ENCODE assay signal across 15 mouse cellular contexts in the genomic region with DNA sequence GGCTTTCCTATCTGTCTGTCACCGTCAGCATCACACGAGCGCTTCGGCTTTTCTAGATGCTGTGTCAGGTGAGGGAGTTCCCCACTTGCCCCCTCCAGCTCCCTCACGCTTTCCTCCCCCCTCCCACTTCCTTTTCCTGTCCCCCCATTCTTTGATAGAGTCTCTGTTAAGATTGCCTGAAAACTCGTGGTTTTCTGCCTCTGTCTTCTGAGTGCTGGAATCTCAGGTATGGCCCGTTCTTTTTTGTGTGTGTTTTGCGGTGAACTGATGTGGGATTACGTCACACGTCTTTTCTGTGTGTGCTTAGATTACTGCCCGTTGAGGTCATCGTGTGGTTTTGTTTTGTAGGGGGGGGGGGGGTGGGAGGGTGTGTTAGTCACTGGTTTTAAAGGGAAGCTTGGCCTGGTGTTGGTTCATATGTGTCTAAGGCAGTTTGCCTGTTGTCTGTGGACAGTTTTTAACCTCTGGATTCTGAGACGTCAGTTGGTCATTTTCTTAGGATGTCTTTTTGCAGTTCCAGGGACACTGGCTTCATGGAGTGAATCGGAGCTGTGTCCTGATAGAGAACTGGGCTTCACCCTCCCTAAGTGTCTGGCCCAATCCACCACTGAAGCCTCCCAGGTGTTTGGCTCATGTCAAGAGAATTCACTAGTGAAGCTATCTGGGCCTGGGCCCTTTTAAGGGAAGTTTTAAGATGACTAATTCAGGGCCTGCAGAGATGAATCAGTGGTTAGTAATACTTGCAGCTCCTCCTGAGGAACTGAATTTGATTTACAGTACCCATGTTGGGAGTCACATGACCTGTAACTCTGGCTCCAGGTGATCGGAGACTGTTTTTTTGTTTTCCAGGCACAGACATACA. TPM values are rescaled to one million over a fixed set of nuclear protein-coding genes. Genes with fewer than 3 reads are reported as not detected.
DNase-seq lines count a peak whose midpoint lies in the region; ATAC-seq and TF ChIP-seq lines count a peak whose summit lies in the region.
"Had no signal": no experiment of that assay in that cellular context is flagged by ENCODE, and none has a peak within 500 bp of the region (broad histone marks: within the 10 kb centered on the region; RNA-seq: fewer than 3 reads in every experiment).

No protein-coding gene starts in this region.

- peak; percentile 69 for ATAC-seq in common myeloid progenitor, adult 5-6 weeks (replicated peaks; ENCODE audit: low read depth, poor library complexity, severe bottlenecking)
- ATAC-seq in intestine, postnatal 0 days, result no peak

- no peaks in the 10 kb centered on the region for H3K4me1 ChIP-seq in intestine, postnatal 0 days (replicated peaks; ENCODE audit: control insufficient read depth, insufficient read depth, low read length)
- H3K4me1 ChIP-seq: limb, embryonic 10.5 days; neural tube, embryonic 12.5 days had no signal

- TF ChIP-seq CTCF in intestine, postnatal 0 days (IDR thresholded peaks at IDR 0.05; ENCODE audit: low read depth), result no peak

- no peaks in the 10 kb centered on the region for H3K9me3 ChIP-seq in intestine, postnatal 0 days (ENCODE audit: control insufficient read depth)
- H3K9me3 ChIP-seq: embryonic facial prominence, embryonic 15.5 days; limb, embryonic 10.5 days; neural tube, embryonic 12.5 days had no signal

- 69% methylated on average over 15 of the region's 15 CpGs for WGBS in intestine, postnatal 0 days

- no peaks in the 10 kb centered on the region for H3K27me3 ChIP-seq in intestine, postnatal 0 days (replicated peaks; ENCODE audit: control insufficient read depth, insufficient read depth, low read length)
- H3K27me3 ChIP-seq: embryonic facial prominence, embryonic 15.5 days; neural tube, embryonic 12.5 days had no signal

- H3K27ac ChIP-seq in intestine, postnatal 0 days (ENCODE audit: low read depth, low read length), result no peak overlapping the region
- H3K27ac ChIP-seq: embryonic facial prominence, embryonic 15.5 days; limb, embryonic 10.5 days; neural tube, embryonic 12.5 days had no signal

- no peak overlapping the region for H3K4me3 ChIP-seq in intestine, postnatal 0 days (ENCODE audit: low read depth, low read length)
- H3K4me3 ChIP-seq: embryonic facial prominence, embryonic 15.5 days; limb, embryonic 10.5 days; neural tube, embryonic 12.5 days had no signal

- peak; percentile 92 for DNase-seq in 416B (ENCODE audit: low read depth)
- peak; percentile 91 for DNase-seq in CD4-positive helper T cell, adult 2 months (ENCODE audit: low read depth, low spot score)
- DNase-seq in natural killer cell, adult 2 months (ENCODE audit: low spot score in 2 of 2), result peak; percentile 80 to 82
- no peak for DNase-seq in frontal cortex, postnatal 14 days (ENCODE audit: low spot score in 2 of 2)
- no peak for DNase-seq in frontal cortex, postnatal 36 days (ENCODE audit: low spot score in 2 of 2)
- DNase-seq: cerebellum, adult 11 months; gastrocnemius, postnatal 10 days; heart, postnatal 4 days; lung, postnatal 14 days; right cerebral cortex, postnatal 25 days had no signal

- no peak overlapping the region for H3K4me2 ChIP-seq in intestine, postnatal 0 days (replicated peaks; ENCODE audit: low read depth)
- H3K4me2 ChIP-seq: embryonic facial prominence, embryonic 15.5 days; neural tube, embryonic 12.5 days had no signal

- no peak overlapping the region for H3K9ac ChIP-seq in intestine, postnatal 0 days (ENCODE audit: low read depth, low read length)
- H3K9ac ChIP-seq: embryonic facial prominence, embryonic 15.5 days; neural tube, embryonic 12.5 days had no signal

- H3K36me3 ChIP-seq in intestine, postnatal 0 days (ENCODE audit: control insufficient read depth, insufficient read depth), result peaks cover 23% of the 10 kb centered on the region

RNA-seq across cellular contexts. Expression of gene Src, which starts 29.3 kb away (rescaled TPM):
- total RNA-seq in common myeloid progenitor, adult 5-6 weeks (2017), result 0.69 and 1.3 TPM in 2 replicates
- polyA plus RNA-seq in intestine, postnatal 0 days (2015; fragmentation: Nextera tagmentation; extraction: Ambion mirVana), result 23.9 and 25.1 TPM in 2 replicates

Comparison
In these comparisons a context has a peak if more than half of its experiments do, and no peak if none do; other contexts are left out.
1. DNase-seq: peak in 416B (single experiment), CD4-positive helper T cell, adult 2 months (single experiment) and natural killer cell, adult 2 months (2 of 2); none in frontal cortex, postnatal 14 days (0 of 2) and frontal cortex, postnatal 36 days (0 of 2).